Mouse (Mus musculus) midbrain, postnatal 0 days (tissue): Measurements from ENCODE around the gene Dsn1. TPM values are rescaled to one million over a fixed set of nuclear protein-coding genes. Genes with fewer than 3 reads are reported as not detected.

Experiments
- ATAC-seq: fragments of 200-750 bp; cut with Nextera tagmentation; 2 replicates; pipeline ENCODE4 v1.8.0; 2017; ENCODE audit warnings: moderate number of reproducible peaks, mild to moderate bottlenecking, moderate TSS enrichment, moderate library complexity; ENCODE audit not compliant: low FRiP score
- DNase-seq: peaks from one replicate; pipeline ENCODE4 v3.0.0-alpha.2; 2015; ENCODE audit warnings: low spot score
- H3K27ac ChIP-seq: fragments of 300-500 bp; sonication (generic); 2 replicates; pipeline ENCODE4 v1.5.1; 2014; ENCODE audit warnings: low read depth, mild to moderate bottlenecking, low read length, mixed read lengths
- H3K27me3 ChIP-seq: fragments of 300-500 bp; sonication (generic); 2 replicates; pipeline ENCODE4 v1.6.1; 2014; ENCODE audit warnings: low read length, control low read depth, mixed read lengths; ENCODE audit not compliant: insufficient read depth
- H3K36me3 ChIP-seq: fragments of 300-500 bp; sonication (generic); 2 replicates; pipeline ENCODE4 v1.6.1; 2014; ENCODE audit warnings: low read length, control low read depth, mixed read lengths; ENCODE audit not compliant: insufficient read depth
- H3K4me1 ChIP-seq: fragments of 300-500 bp; sonication (generic); 2 replicates; pipeline ENCODE4 v1.6.1; 2014; ENCODE audit warnings: mild to moderate bottlenecking, control low read depth, antibody characterized with exemption, low read length, mixed read lengths; ENCODE audit not compliant: insufficient read depth
- H3K4me2 ChIP-seq: fragments of 300-500 bp; sonication (generic); 2 replicates; pipeline ENCODE4 v1.6.1; 2014; ENCODE audit warnings: low read depth, mild to moderate bottlenecking, low read length, mixed read lengths; ENCODE audit not compliant: poor library complexity, severe bottlenecking
- H3K4me3 ChIP-seq: fragments of 300-500 bp; sonication (generic); 2 replicates; pipeline ENCODE4 v1.5.1; 2014; ENCODE audit warnings: low read depth, mild to moderate bottlenecking, low read length, moderate library complexity
- H3K9ac ChIP-seq: fragments of 300-500 bp; sonication (generic); replicated peaks from 2 replicates; pipeline ENCODE4 v1.6.1; 2014; ENCODE audit warnings: mild to moderate bottlenecking, low read length, moderate library complexity, mixed read lengths; ENCODE audit not compliant: poor library complexity, severe bottlenecking
- H3K9me3 ChIP-seq: fragments of 300-500 bp; sonication (generic); 2 replicates; pipeline ENCODE4 v1.6.1; 2016; ENCODE audit warnings: low read length, control low read depth
- CTCF ChIP-seq: IDR thresholded peaks from 2 replicates; pipeline ENCODE4 v1.5.1; 2016; ENCODE audit warnings: antibody characterized with exemption, mild to moderate bottlenecking
- WGBS: fragments of 180-500 bp; shearing (Covaris S2); extraction: QIAGEN DNeasy Blood & Tissue Kit; methylation state at CpG from one replicate; pipeline ENCODE4 v1.1.7; 2014; 5-methylcytosine and 5-hydroxymethylcytosine counted together
- polyA plus RNA-seq: library from polyadenylated mRNA; unstranded; fragments of >200 nt; fragmentation: Nextera tagmentation; extraction: Ambion mirVana; gene quantifications from 2 replicates; pipeline ENCODE4 v1.2.1, GENCODE M21; 2015
- total RNA-seq: library from RNA; depleted of rRNA; stranded (reverse); fragments of >200 nt; gene quantifications from 2 replicates; pipeline ENCODE4 v1.2.3, GENCODE M21; 2014

Dsn1 gene
- total and polyA plus RNA-seq, 2 experiments from 2014 or later: 7.8 to 8.8 TPM

GRCm38 (mm10) chr2:157043556-157043955 is 36.6 kb upstream of the Dsn1 start:
- no peaks in the 10 kb centered on the region for H3K27me3 ChIP-seq
- 86% methylated on average over 8 of the region's 8 CpGs for WGBS
- no peaks in the 10 kb centered on the region for H3K9me3 ChIP-seq
- H3K36me3 ChIP-seq: peaks cover 44% of the 10 kb centered on the region
- H3K4me2 ChIP-seq: no peak overlapping the region
- DNase-seq (no peak), ATAC-seq (no peak)
- peaks cover 3% of the 10 kb centered on the region for H3K4me1 ChIP-seq
- no peak overlapping the region for H3K4me3 ChIP-seq
- no peak overlapping the region for H3K27ac ChIP-seq
- TF ChIP-seq CTCF: no peak
- no peak overlapping the region for H3K9ac ChIP-seq

GRCm38 (mm10) chr2:157041421-157041820 is 34.5 kb upstream of the Dsn1 start:
- ATAC-seq: no peak
- WGBS: 92% methylated on average over 7 of the region's 7 CpGs

GRCm38 (mm10) chr2:157040649-157041046 is 33.7 kb upstream of the Dsn1 start:
- Histone ChIP-seq H3K36me3 (peaks cover 55% of the 10 kb centered on the region), H3K4me1 (no peaks in the 10 kb centered on the region), H3K27ac (no peak overlapping the region), H3K27me3 (no peaks in the 10 kb centered on the region), H3K4me3 (no peak overlapping the region), H3K9ac (no peak overlapping the region), H3K4me2 (no peak overlapping the region), H3K9me3 (no peaks in the 10 kb centered on the region)
- no peak for TF ChIP-seq CTCF
- WGBS: 86% methylated on average over 17 of the region's 17 CpGs
- no peak for DNase-seq
- ATAC-seq: no peak

More at GRCm38 (mm10) chr2:157041421-157041820, 34.5 kb upstream of the Dsn1 start:
- DNase-seq: no peak
- no peak overlapping the region for H3K4me2 ChIP-seq
- no peaks in the 10 kb centered on the region for H3K4me1 ChIP-seq
- H3K36me3 ChIP-seq: peaks cover 55% of the 10 kb centered on the region
- H3K9me3 ChIP-seq: no peaks in the 10 kb centered on the region
- no peak for TF ChIP-seq CTCF
- H3K4me3 ChIP-seq: no peak overlapping the region
- H3K9ac ChIP-seq: no peak overlapping the region
- no peaks in the 10 kb centered on the region for H3K27me3 ChIP-seq
- H3K27ac ChIP-seq: no peak overlapping the region

GRCm38 (mm10) chr2:157039900-157040648 is 33.1 kb upstream of the Dsn1 start:
- no peak overlapping the region for H3K9ac ChIP-seq
- no peak overlapping the region; the same call in 1 of the 2 replicates for H3K27ac ChIP-seq
- DNase-seq: peak; percentile 75
- H3K4me2 ChIP-seq: no peak overlapping the region
- H3K9me3 ChIP-seq: no peaks in the 10 kb centered on the region
- H3K4me3 ChIP-seq: no peak overlapping the region
- peaks cover 57% of the 10 kb centered on the region for H3K36me3 ChIP-seq
- peak; percentile 42 for TF ChIP-seq CTCF
- no peaks in the 10 kb centered on the region for H3K27me3 ChIP-seq
- H3K4me1 ChIP-seq: no peaks in the 10 kb centered on the region
- peak; percentile 56; the same call in 1 of the 2 replicates for ATAC-seq
- WGBS: 88% methylated on average over 50 of the region's 50 CpGs

GRCm38 (mm10) chr2:157037303-157037702 is 30.3 kb upstream of the Dsn1 start:
- Histone ChIP-seq H3K4me2 (no peak overlapping the region), H3K4me3 (no peak overlapping the region), H3K9ac (no peak overlapping the region), H3K27me3 (no peaks in the 10 kb centered on the region), H3K4me1 (no peaks in the 10 kb centered on the region), H3K36me3 (peaks cover 54% of the 10 kb centered on the region), H3K9me3 (no peaks in the 10 kb centered on the region), H3K27ac (no peak overlapping the region)
- TF ChIP-seq CTCF: no peak
- ATAC-seq (no peak), DNase-seq (no peak)
- WGBS: 81% methylated on average over 9 of the region's 9 CpGs

- Histone ChIP-seq H3K36me3 (peaks cover 52% of the 10 kb centered on the region), H3K27me3 (no peaks in the 10 kb centered on the region), H3K4me1 (no peaks in the 10 kb centered on the region), H3K4me2 (no peak overlapping the region), H3K27ac (no peak overlapping the region), H3K9me3 (no peaks in the 10 kb centered on the region), H3K9ac (no peak overlapping the region), H3K4me3 (no peak overlapping the region)
- WGBS: 91% methylated on average over 8 of the region's 8 CpGs
- DNase-seq (no peak), ATAC-seq (no peak)
- no peak for TF ChIP-seq CTCF
Observed at GRCm38 (mm10) chr2:157036400-157036799, 29.4 kb upstream of the Dsn1 start.
